Mouse (Mus musculus): ENCODE measurements around the gene Mtf1. TPM values are rescaled to one million over a fixed set of nuclear protein-coding genes. Genes with fewer than 3 reads are reported as not detected.

Gene Mtf1
- polyA plus RNA-seq, 1 experiment from 2014 or later: 24.2 TPM

DNA sequence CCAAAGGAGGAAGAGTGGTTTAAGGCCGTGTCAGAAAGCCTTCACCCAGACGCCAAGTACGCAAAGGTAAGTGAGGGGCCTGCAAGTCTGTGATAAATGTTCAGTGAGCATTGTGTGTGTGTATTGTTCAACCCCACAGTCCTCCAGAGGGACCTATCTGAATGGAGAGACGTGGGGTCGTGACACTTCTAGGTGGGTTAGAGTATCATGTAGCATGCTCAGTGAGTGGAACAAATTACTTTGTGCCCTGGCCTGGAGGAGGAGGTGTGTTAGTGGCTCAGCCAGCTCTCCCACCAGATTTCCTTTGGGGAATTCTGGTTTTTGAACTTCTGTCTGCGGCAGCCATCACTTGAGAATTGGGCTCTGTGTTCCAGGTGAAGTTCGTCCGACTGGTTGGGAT, 18.0 kb upstream of the Mtf1 start:
- Histone ChIP-seq H3K4me1 (replicated peaks; ENCODE audit: control insufficient read depth, insufficient read depth, low read length) (no peaks in the 10 kb centered on the region), H3K9me3 (ENCODE audit: control insufficient read depth, low read length) (no peaks in the 10 kb centered on the region), H3K36me3 (ENCODE audit: control insufficient read depth, insufficient read depth, low read length) (peaks cover 47% of the 10 kb centered on the region), H3K27ac (ENCODE audit: low read depth, low read length) (no peak overlapping the region), H3K9ac (ENCODE audit: low read depth, low read length) (no peak overlapping the region), H3K4me3 (ENCODE audit: low read depth, low read length) (no peak overlapping the region), H3K4me2 (no peak overlapping the region), H3K27me3 (replicated peaks; ENCODE audit: control insufficient read depth, insufficient read depth, low read length) (no peaks in the 10 kb centered on the region)
- DNase-seq (ENCODE audit: low spot score) (no peak), ATAC-seq (replicated peaks; ENCODE audit: low FRiP score) (no peak)
- 87% methylated on average over 8 of the region's 8 CpGs for WGBS

DNA sequence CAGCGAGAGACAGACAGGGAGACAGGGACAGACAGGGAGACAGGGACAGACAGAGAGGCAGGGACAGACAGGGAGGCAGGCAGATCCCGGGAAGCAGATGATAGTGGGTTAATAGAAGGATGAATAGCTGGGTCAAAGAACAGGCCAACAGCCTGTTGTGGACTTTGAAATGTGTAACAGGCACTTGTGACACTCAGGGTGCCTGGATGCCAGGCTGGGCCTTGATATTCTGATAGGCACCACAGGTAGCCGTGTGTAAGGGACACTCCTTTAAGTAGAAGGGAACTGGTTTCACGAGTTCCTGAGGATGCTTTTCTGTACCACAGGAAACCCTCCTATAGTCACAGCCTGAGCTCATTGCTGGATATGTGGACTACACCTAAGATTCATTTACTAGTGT, 11.9 kb upstream of the Mtf1 start:
- H3K36me3 ChIP-seq (ENCODE audit: control insufficient read depth, insufficient read depth, low read length): peaks cover 60% of the 10 kb centered on the region
- ATAC-seq (replicated peaks; ENCODE audit: low FRiP score): no peak
- WGBS: 73% methylated on average over 4 of the region's 4 CpGs
- no peak overlapping the region for H3K4me3 ChIP-seq (ENCODE audit: low read depth, low read length)
- H3K9ac ChIP-seq (ENCODE audit: low read depth, low read length): no peak overlapping the region
- no peak overlapping the region for H3K4me2 ChIP-seq
- H3K4me1 ChIP-seq (replicated peaks; ENCODE audit: control insufficient read depth, insufficient read depth, low read length): no peaks in the 10 kb centered on the region
- H3K27me3 ChIP-seq (replicated peaks; ENCODE audit: control insufficient read depth, insufficient read depth, low read length): no peaks in the 10 kb centered on the region
- no peak for DNase-seq (ENCODE audit: low spot score)
- H3K9me3 ChIP-seq (ENCODE audit: control insufficient read depth, low read length): no peaks in the 10 kb centered on the region
- no peak overlapping the region for H3K27ac ChIP-seq (ENCODE audit: low read depth, low read length)

DNA sequence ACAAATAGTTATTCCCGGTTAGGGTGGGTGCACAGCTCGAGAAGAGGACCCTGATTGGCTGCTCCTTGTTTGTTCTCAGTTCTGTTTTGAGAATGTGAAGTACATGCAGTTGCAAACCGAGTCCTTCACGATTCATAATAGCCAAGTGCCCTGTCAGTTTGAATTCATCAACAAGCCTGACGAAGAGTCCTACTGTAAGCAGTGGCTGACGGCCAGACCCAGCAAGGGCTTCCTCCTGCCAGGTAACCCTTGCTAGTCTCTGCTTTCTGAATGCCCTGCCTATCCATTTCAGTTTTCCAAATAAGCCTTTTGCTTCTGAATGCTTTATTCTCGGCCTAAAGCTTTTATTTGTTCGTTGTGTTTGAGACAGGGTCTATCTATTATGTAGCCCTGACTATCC, 9.8 kb upstream of the Mtf1 start:
- H3K9ac ChIP-seq (ENCODE audit: low read depth, low read length): no peak overlapping the region
- peaks cover 55% of the 10 kb centered on the region for H3K36me3 ChIP-seq (ENCODE audit: control insufficient read depth, insufficient read depth, low read length)
- no peaks in the 10 kb centered on the region for H3K4me1 ChIP-seq (replicated peaks; ENCODE audit: control insufficient read depth, insufficient read depth, low read length)
- H3K4me2 ChIP-seq: no peak overlapping the region
- WGBS: 89% methylated on average over 8 of the region's 8 CpGs
- ATAC-seq (replicated peaks; ENCODE audit: low FRiP score) (no peak), DNase-seq (ENCODE audit: low spot score) (no peak)
- no peak overlapping the region for H3K27ac ChIP-seq (ENCODE audit: low read depth, low read length)
- H3K9me3 ChIP-seq (ENCODE audit: control insufficient read depth, low read length): no peaks in the 10 kb centered on the region
- H3K4me3 ChIP-seq (ENCODE audit: low read depth, low read length): no peak overlapping the region
- H3K27me3 ChIP-seq (replicated peaks; ENCODE audit: control insufficient read depth, insufficient read depth, low read length): no peaks in the 10 kb centered on the region

DNA sequence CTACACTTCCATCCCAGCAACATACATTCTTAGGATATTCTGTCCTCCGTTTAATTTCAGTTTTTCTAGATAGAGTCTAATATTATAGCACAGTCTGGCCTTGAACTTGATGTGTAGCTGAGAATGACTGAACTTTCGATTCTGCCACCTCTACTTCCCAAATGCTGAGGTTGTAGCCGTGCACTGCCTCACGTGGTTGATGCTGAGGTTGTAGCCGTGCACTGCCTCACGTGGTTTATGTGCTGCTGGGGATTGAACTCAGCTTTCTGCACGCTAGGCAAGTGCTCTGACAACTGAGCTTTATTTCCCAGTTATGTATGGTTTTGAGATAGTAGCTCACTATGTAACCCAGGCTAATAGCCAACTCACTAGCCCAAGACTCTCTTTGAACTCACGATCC, 5.8 kb upstream of the Mtf1 start:
- no peak overlapping the region for H3K9ac ChIP-seq (ENCODE audit: low read depth, low read length)
- no peak overlapping the region for H3K4me3 ChIP-seq (ENCODE audit: low read depth, low read length)
- peaks cover 42% of the 10 kb centered on the region for H3K36me3 ChIP-seq (ENCODE audit: control insufficient read depth, insufficient read depth, low read length)
- 87% methylated on average over 8 of the region's 8 CpGs for WGBS
- ATAC-seq (replicated peaks; ENCODE audit: low FRiP score) (no peak), DNase-seq (ENCODE audit: low spot score) (no peak)
- no peaks in the 10 kb centered on the region for H3K9me3 ChIP-seq (ENCODE audit: control insufficient read depth, low read length)
- no peaks in the 10 kb centered on the region for H3K27me3 ChIP-seq (replicated peaks; ENCODE audit: control insufficient read depth, insufficient read depth, low read length)
- H3K4me2 ChIP-seq: no peak overlapping the region
- H3K27ac ChIP-seq (ENCODE audit: low read depth, low read length): no peak overlapping the region
- H3K4me1 ChIP-seq (replicated peaks; ENCODE audit: control insufficient read depth, insufficient read depth, low read length): no peaks in the 10 kb centered on the region

DNA sequence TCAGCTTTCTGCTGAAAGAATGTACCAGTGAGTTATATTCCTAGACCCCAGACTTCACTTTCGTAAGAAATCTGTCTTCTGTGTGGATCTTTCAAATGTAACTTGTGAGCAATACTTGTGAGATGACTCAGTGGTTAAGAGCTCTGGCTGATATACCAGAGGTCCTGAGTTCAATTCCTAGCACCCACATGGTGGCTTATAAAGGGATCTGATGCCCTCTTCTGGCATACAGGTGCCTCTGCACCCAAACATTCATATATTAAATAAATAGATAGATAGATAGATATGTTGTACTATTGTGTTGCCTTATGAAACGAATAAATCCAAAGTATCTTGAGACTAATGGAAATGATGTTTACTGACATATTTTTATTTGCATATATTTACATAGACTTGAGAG, 5.0 kb upstream of the Mtf1 start:
- no peak for ATAC-seq (replicated peaks; ENCODE audit: low FRiP score)
- WGBS: 92% methylated on average over 2 of the region's 2 CpGs
- H3K36me3 ChIP-seq (ENCODE audit: control insufficient read depth, insufficient read depth, low read length): peaks cover 39% of the 10 kb centered on the region

DNA sequence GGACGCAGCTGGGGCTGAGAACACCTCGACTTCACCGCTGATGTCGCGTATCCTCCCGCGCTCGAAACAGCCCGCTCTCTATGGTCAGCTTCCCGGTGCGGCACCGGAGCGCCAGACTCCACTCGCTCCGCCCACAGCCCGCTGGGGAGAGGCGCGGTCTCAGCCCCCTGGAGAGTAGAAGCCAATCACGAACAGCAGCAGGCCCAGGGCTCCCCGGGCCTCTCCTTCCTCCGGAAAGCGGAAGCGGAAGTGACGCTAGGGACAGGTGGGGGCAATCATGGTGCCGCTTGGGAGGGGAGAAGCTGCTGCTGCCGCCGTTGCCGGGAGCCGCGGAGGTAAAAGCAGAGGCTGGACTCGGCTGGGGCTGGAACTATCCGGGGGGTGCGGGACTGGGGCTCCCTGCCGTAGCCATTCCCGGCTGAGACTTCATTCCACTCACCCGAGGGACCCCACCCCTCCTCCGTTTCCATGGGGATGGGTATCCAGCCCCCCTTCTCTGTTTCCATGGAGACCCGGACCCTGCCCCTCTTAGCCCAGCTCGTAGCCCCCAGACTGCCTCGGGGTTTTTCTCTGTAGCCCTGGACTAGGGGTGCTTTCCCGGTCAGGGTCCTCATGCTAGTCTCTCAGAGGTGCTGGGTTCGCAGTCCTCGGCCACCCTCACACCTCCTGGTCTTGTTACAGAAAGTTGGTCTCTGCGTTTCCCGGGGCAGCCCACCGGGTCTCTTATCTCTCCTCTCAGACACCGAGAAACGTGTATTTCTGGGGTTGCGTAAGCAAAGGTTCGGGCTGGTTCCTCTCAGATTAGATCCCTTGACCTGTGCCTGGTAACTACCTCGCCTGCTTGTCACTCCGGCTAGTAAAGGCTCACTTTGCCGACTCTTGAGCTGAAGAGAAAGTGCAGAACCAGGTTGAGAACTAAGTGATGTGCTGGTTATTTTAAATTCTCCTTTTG, 681 bp downstream of the Mtf1 start:
- Histone ChIP-seq H3K27ac (ENCODE audit: low read depth, low read length) (peak overlapping the region; percentile 99), H3K36me3 (ENCODE audit: control insufficient read depth, insufficient read depth, low read length) (peaks cover 20% of the 10 kb centered on the region)
- WGBS: under 1% methylated on average over 53 of the region's 53 CpGs

More for the DNA sequence above, 5.0 kb upstream of the Mtf1 start:
- Histone ChIP-seq H3K4me2 (no peak overlapping the region), H3K4me1 (replicated peaks; ENCODE audit: control insufficient read depth, insufficient read depth, low read length) (peaks cover 4% of the 10 kb centered on the region; the same call in 1 of the 2 replicates), H3K27me3 (replicated peaks; ENCODE audit: control insufficient read depth, insufficient read depth, low read length) (no peaks in the 10 kb centered on the region), H3K27ac (ENCODE audit: low read depth, low read length) (no peak overlapping the region), H3K4me3 (ENCODE audit: low read depth, low read length) (no peak overlapping the region), H3K9ac (ENCODE audit: low read depth, low read length) (no peak overlapping the region), H3K9me3 (ENCODE audit: control insufficient read depth, low read length) (no peaks in the 10 kb centered on the region)
- no peak for DNase-seq (ENCODE audit: low spot score)

DNA sequence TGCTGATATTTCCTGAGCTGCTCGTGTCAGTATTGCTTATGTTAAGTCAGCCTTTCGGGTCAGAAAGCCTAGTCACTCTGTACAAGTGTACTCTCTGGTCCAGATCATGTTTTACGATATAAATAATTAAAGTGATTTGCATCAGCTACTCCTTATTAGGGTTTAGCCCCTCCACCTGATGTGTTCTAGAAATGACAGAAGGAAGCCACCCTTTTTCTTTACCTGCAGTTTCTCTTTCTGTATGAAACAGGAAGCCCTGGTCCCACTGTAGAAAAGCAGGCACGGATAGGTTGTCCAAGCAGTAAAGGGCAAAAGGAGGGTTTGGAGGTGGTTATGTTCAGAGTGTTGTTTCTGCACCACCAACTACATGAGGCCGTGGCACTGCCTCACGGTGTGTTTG, 1.5 kb downstream of the Mtf1 start:
- DNase-seq (ENCODE audit: low spot score) (no peak), ATAC-seq (replicated peaks; ENCODE audit: low FRiP score) (no peak)
- Histone ChIP-seq H3K9ac (ENCODE audit: low read depth, low read length) (peak overlapping the region; percentile 99), H3K4me3 (ENCODE audit: low read depth, low read length) (peak overlapping the region; percentile 92), H3K27me3 (replicated peaks; ENCODE audit: control insufficient read depth, insufficient read depth, low read length) (no peaks in the 10 kb centered on the region), H3K36me3 (ENCODE audit: control insufficient read depth, insufficient read depth, low read length) (peaks cover 22% of the 10 kb centered on the region), H3K27ac (ENCODE audit: low read depth, low read length) (peak overlapping the region; percentile 99), H3K9me3 (ENCODE audit: control insufficient read depth, low read length) (no peaks in the 10 kb centered on the region), H3K4me1 (replicated peaks; ENCODE audit: control insufficient read depth, insufficient read depth, low read length) (peaks cover 26% of the 10 kb centered on the region), H3K4me2 (peak overlapping the region; percentile 91)
- 56% methylated on average over 6 of the region's 6 CpGs for WGBS

More for the DNA sequence above, 681 bp downstream of the Mtf1 start:
- ATAC-seq (replicated peaks; ENCODE audit: low FRiP score): peak; percentile 98
- peak overlapping the region; percentile 91 for H3K4me2 ChIP-seq
- no peaks in the 10 kb centered on the region for H3K9me3 ChIP-seq (ENCODE audit: control insufficient read depth, low read length)
- no peaks in the 10 kb centered on the region for H3K27me3 ChIP-seq (replicated peaks; ENCODE audit: control insufficient read depth, insufficient read depth, low read length)
- peak overlapping the region; percentile 99 for H3K9ac ChIP-seq (ENCODE audit: low read depth, low read length)
- H3K4me1 ChIP-seq (replicated peaks; ENCODE audit: control insufficient read depth, insufficient read depth, low read length): peaks cover 20% of the 10 kb centered on the region
- peak; percentile 98 for DNase-seq (ENCODE audit: low spot score)
- peak overlapping the region; percentile 92 for H3K4me3 ChIP-seq (ENCODE audit: low read depth, low read length)

DNA sequence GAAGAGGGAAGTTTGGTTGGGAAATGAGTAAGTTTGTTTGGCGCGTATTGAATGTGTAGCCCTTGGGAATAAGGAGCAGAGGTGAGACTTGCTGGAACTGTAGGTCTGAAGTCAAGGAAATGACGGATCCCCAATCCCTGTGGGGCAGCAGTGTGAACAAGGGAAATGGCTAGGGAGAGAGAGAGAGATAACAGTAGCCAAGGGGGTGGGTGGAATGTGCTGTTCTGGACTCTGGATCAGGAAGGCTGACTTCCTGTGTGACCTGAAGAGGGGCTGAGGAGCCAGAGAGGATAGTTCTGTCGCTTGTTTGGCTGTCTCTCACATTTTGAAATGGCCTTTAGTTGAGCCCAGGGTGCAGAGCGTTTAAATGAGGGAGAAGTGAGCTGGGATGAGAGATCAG, 6.6 kb downstream of the Mtf1 start:
- H3K4me2 ChIP-seq: peak overlapping the region; percentile 34; the same call in 1 of the 2 replicates
- 0 out of 2 replicates have a peak overlapping the region, but pooled peaks have one; percentile 7 for H3K4me3 ChIP-seq (ENCODE audit: low read depth, low read length)
- no peak for ATAC-seq (replicated peaks; ENCODE audit: low FRiP score)
- peaks cover 38% of the 10 kb centered on the region for H3K4me1 ChIP-seq (replicated peaks; ENCODE audit: control insufficient read depth, insufficient read depth, low read length)
- H3K9ac ChIP-seq (ENCODE audit: low read depth, low read length): 0 out of 2 replicates have a peak overlapping the region, but pooled peaks have one; percentile 1
- no peak overlapping the region; the same call in 1 of the 2 replicates for H3K27ac ChIP-seq (ENCODE audit: low read depth, low read length)
- peaks cover 27% of the 10 kb centered on the region for H3K36me3 ChIP-seq (ENCODE audit: control insufficient read depth, insufficient read depth, low read length)
- DNase-seq (ENCODE audit: low spot score): no peak
- WGBS: 49% methylated on average over 5 of the region's 5 CpGs
- no peaks in the 10 kb centered on the region for H3K27me3 ChIP-seq (replicated peaks; ENCODE audit: control insufficient read depth, insufficient read depth, low read length)
- H3K9me3 ChIP-seq (ENCODE audit: control insufficient read depth, low read length): no peaks in the 10 kb centered on the region
